Mouse (Mus musculus): ENCODE measurements around the gene Cd164. TPM values are rescaled to one million over a fixed set of nuclear protein-coding genes. Genes with fewer than 3 reads are reported as not detected.
"Not testable (repeated sequence)": the region's sequence is repeated elsewhere in the genome, so short reads cannot be mapped to it uniquely, and the experiment has no call there.

Cd164 gene
- polyA plus RNA-seq, 1 experiment from 2014 or later = 138 TPM

DNA sequence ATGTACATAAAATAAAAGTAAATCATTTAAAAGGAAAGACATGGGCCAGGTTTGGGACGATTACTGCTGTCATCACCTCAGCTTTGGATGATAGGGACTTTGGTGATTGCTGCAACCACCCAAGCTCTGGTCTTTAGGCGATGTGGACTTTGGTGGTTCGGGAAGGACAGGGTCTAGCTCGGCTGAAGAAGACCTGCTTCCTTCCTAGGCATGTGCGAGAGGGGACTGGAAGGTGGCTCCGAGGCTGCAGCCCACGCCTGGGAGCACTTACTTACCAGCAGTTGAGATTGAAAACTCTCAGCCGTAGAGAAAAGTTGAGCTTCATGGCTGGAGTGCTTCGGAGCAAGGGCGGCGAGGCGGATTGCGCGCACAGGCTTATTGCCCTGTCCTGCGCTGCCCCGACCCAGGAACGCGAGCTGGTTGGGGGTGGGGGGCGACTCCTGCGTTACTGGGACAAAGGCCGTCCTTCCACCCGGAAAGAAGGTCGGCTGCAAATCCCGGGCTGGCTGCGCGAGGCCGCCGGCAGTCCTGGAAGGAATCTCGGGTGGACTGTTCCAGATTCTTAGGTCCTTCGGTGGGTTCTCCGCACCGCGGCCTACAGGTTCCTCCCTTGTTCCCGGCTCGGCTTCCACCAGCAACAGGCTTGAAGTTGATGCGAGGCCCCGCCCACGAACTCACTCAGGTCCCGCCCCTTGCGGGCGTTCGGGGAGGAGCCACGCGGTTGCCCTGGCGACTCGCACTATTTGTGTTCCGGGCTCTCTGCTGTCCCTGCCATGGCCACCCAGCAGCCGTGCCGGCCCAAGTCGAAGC, 29.3 kb upstream of the Cd164 start, which contains the start of the genes Smpd2 and Ppil6:
Gene Smpd2, minus strand, starts transcription at position 662 of the 810 bp plus-strand sequence.
Gene Ppil6, plus strand, starts transcription at position 732 of the 810 bp plus-strand sequence.
- peak within 1 kb of the TSS; percentile 78 for H3K9ac ChIP-seq (ENCODE audit: low read length)
- WGBS = under 1% methylated on average over 50 of the region's 50 CpGs
- 0 out of 2 replicates have a peak, but pooled peaks cover 10% of the 10 kb centered on the region for H3K4me1 ChIP-seq (replicated peaks; ENCODE audit: control insufficient read depth, insufficient read depth, low read length)
- H3K4me2 ChIP-seq (ENCODE audit: low read depth, low read length, severe bottlenecking) = peak within 1 kb of the TSS; percentile 86
- H3K27me3 ChIP-seq (ENCODE audit: control insufficient read depth, insufficient read depth, low read length) = no peaks in the 10 kb centered on the region
- H3K9me3 ChIP-seq (ENCODE audit: control insufficient read depth, low read length) = no peaks in the 10 kb centered on the region
- H3K4me3 ChIP-seq (ENCODE audit: low read depth, low read length) = peak within 1 kb of the TSS; percentile 56
- H3K27ac ChIP-seq (ENCODE audit: low read depth, low read length) = no peak within 1 kb of the TSS
- peak; percentile 98 for DNase-seq (ENCODE audit: low spot score)
- H3K36me3 ChIP-seq (ENCODE audit: control insufficient read depth, insufficient read depth, low read length) = no peaks in the 10 kb centered on the region; the same call in 1 of the 2 replicates
- ATAC-seq (replicated peaks; ENCODE audit: low FRiP score) = peak; percentile 98

DNA sequence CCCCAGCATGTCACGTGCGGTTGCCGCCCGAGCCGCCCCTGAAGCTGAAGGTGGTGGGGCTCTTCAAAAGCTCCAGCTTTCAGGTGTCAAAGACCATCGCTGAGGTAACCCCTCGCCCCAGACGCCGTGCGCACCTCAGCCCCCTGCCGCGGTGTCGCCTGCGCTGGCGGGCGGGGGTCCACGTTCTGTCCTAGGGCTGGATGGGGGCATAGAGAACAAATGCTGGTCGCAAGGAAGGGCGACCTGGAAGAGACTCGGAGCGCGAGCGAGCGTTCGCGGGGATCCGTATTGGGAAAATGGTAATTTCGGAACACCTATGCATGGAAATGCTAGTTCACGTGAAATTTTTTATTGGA, 28.7 kb upstream of the Cd164 start:
- no peak for DNase-seq (ENCODE audit: low spot score)
- Histone ChIP-seq H3K4me1 (replicated peaks; ENCODE audit: control insufficient read depth, insufficient read depth, low read length) (0 out of 2 replicates have a peak, but pooled peaks cover 10% of the 10 kb centered on the region), H3K27me3 (ENCODE audit: control insufficient read depth, insufficient read depth, low read length) (no peaks in the 10 kb centered on the region), H3K9ac (ENCODE audit: low read length) (peak overlapping the region; percentile 78), H3K9me3 (ENCODE audit: control insufficient read depth, low read length) (no peaks in the 10 kb centered on the region), H3K36me3 (ENCODE audit: control insufficient read depth, insufficient read depth, low read length) (no peaks in the 10 kb centered on the region; the same call in 1 of the 2 replicates), H3K4me3 (ENCODE audit: low read depth, low read length) (peak overlapping the region; percentile 56), H3K27ac (ENCODE audit: low read depth, low read length) (no peak overlapping the region), H3K4me2 (ENCODE audit: low read depth, low read length, severe bottlenecking) (peak overlapping the region; percentile 86)
- ATAC-seq (replicated peaks; ENCODE audit: low FRiP score) = no peak
- WGBS = 0% methylated on average over 29 of the region's 29 CpGs

DNA sequence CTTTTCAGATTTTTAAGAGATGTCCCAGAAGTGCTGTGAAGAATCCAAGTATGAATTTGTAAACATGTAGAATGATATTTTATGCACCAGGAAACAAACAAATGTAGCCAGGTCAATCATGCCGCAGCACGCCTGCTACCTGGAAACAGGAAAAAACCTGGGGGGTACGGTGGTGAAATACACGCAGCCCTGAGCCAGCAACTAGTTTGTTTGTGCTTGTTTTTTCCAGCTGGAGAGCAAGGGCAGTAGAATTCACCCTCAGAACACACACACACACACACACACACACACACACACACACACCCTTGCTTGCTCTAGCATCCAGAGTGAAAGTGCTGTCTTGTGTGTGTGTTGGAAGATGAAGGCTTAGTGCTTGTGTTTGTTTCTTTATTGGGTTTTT, 28.1 kb upstream of the Cd164 start:
- no peak overlapping the region for H3K9ac ChIP-seq (ENCODE audit: low read length)
- WGBS = 58% methylated on average over 4 of the region's 4 CpGs
- H3K27ac ChIP-seq (ENCODE audit: low read depth, low read length) = no peak overlapping the region
- H3K9me3 ChIP-seq (ENCODE audit: control insufficient read depth, low read length) = no peaks in the 10 kb centered on the region
- H3K4me3 ChIP-seq (ENCODE audit: low read depth, low read length) = no peak overlapping the region; the same call in 1 of the 2 replicates
- H3K36me3 ChIP-seq (ENCODE audit: control insufficient read depth, insufficient read depth, low read length) = no peaks in the 10 kb centered on the region; the same call in 1 of the 2 replicates
- ATAC-seq (replicated peaks; ENCODE audit: low FRiP score) = no peak
- no peak overlapping the region for H3K4me2 ChIP-seq (ENCODE audit: low read depth, low read length, severe bottlenecking)
- H3K4me1 ChIP-seq (replicated peaks; ENCODE audit: control insufficient read depth, insufficient read depth, low read length) = 0 out of 2 replicates have a peak, but pooled peaks cover 10% of the 10 kb centered on the region
- no peaks in the 10 kb centered on the region for H3K27me3 ChIP-seq (ENCODE audit: control insufficient read depth, insufficient read depth, low read length)
- DNase-seq (ENCODE audit: low spot score) = peak; percentile 46

DNA sequence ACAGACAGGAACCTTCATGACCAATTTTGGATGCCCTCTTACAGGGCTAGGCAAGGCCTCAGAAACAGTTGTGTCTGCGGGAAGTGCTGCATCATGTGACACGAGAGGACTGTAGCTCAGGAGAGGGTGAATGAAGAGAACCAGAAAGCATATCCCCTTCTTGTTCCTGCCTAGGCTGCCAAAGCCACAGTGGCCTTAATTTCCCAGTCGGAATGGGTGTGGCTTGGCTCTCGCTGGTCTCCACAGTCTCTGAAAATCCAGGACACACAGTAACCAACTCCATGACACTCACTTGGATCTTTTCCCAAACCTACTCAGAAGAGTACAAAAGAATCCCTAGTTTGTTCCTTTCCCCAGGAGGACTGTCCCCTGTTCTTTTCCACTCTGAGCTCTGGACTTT, 18.3 kb upstream of the Cd164 start:
- H3K9ac ChIP-seq (ENCODE audit: low read length) = no peak overlapping the region
- 68% methylated on average over 4 of the region's 4 CpGs for WGBS
- H3K4me3 ChIP-seq (ENCODE audit: low read depth, low read length) = no peak overlapping the region
- H3K27ac ChIP-seq (ENCODE audit: low read depth, low read length) = no peak overlapping the region
- no peak overlapping the region for H3K4me2 ChIP-seq (ENCODE audit: low read depth, low read length, severe bottlenecking)
- H3K4me1 ChIP-seq (replicated peaks; ENCODE audit: control insufficient read depth, insufficient read depth, low read length) = no peaks in the 10 kb centered on the region
- DNase-seq (ENCODE audit: low spot score) (no peak), ATAC-seq (replicated peaks; ENCODE audit: low FRiP score) (no peak)
- no peaks in the 10 kb centered on the region for H3K9me3 ChIP-seq (ENCODE audit: control insufficient read depth, low read length)
- H3K36me3 ChIP-seq (ENCODE audit: control insufficient read depth, insufficient read depth, low read length) = no peaks in the 10 kb centered on the region
- H3K27me3 ChIP-seq (ENCODE audit: control insufficient read depth, insufficient read depth, low read length) = no peaks in the 10 kb centered on the region

DNA sequence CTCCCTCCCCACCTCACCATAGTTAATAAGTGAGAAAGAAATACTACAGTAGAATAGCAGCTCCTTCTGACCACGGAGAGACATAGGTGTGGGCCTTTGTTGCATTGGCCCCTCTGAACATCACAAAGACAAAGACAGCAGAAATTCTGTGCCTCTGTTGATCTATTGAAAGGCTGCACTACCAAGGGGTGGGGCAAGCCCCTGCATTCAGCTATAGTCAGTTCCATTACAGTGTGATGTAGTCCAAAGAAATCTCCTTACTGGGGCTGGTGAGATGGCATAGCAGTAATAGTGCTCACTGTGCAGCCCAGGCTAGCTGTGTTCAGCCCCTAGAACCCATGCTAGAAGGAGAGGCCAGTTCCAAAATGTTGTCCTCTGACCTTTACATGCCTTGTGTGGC, 14.2 kb upstream of the Cd164 start:
- Histone ChIP-seq H3K4me2 (ENCODE audit: low read depth, low read length, severe bottlenecking) (no peak overlapping the region), H3K36me3 (ENCODE audit: control insufficient read depth, insufficient read depth, low read length) (no peaks in the 10 kb centered on the region), H3K27me3 (ENCODE audit: control insufficient read depth, insufficient read depth, low read length) (no peaks in the 10 kb centered on the region), H3K9ac (ENCODE audit: low read length) (no peak overlapping the region), H3K27ac (ENCODE audit: low read depth, low read length) (no peak overlapping the region), H3K4me1 (replicated peaks; ENCODE audit: control insufficient read depth, insufficient read depth, low read length) (no peaks in the 10 kb centered on the region), H3K9me3 (ENCODE audit: control insufficient read depth, low read length) (no peaks in the 10 kb centered on the region), H3K4me3 (ENCODE audit: low read depth, low read length) (no peak overlapping the region)
- WGBS = 89% methylated on average over 1 of the region's 1 CpGs
- ATAC-seq (replicated peaks; ENCODE audit: low FRiP score) (no peak), DNase-seq (ENCODE audit: low spot score) (no peak)

DNA sequence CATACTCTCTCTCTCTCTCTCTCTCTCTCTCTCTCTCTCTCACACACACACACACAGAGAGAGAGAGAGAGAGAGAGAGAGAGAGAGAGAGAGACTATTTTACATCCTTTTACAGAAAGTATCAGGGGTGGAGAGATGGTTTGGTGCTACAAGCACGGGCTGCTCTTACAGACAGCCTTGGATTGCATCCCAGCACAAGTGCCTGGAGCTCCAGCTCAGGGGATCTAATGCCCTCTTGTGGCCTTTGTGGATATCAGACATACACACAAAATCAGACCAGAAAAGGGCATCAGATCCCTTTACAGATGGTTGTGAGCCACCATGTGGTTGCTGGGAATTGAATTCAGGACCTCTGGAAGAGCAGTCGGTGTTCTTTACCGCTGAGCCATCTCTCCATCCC, 13.8 kb upstream of the Cd164 start:
- not testable (repeated sequence) for H3K27me3 ChIP-seq (ENCODE audit: control insufficient read depth, insufficient read depth, low read length); H3K36me3 ChIP-seq (ENCODE audit: control insufficient read depth, insufficient read depth, low read length); H3K27ac ChIP-seq (ENCODE audit: low read depth, low read length); H3K4me3 ChIP-seq (ENCODE audit: low read depth, low read length); ATAC-seq (replicated peaks; ENCODE audit: low FRiP score); H3K4me2 ChIP-seq (ENCODE audit: low read depth, low read length, severe bottlenecking); H3K9ac ChIP-seq (ENCODE audit: low read length); H3K4me1 ChIP-seq (replicated peaks; ENCODE audit: control insufficient read depth, insufficient read depth, low read length); H3K9me3 ChIP-seq (ENCODE audit: control insufficient read depth, low read length)
- 1% methylated on average over 3 of the region's 3 CpGs for WGBS
- peak; percentile 72 for DNase-seq (ENCODE audit: low spot score)

DNA sequence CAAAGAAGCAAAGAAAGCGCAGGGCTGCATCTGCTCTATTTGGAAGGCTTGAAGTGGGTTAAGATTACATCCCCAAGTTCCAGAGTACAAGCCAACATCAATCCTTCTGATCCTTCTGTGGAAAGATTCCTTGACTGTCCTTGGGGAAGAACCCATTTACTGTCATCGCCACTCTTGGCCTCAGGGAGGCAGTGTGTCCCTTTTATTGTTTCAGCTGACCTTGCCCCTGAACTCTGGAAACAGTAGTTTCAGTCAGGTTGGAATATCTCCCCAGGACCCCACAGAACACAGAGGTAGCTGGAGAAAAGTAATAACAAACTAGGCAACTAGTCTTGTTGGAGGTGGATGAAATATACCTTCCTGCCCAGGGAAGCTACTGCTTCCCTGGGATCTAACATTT, 10.1 kb upstream of the Cd164 start:
- no peak overlapping the region for H3K9ac ChIP-seq (ENCODE audit: low read length)
- H3K4me1 ChIP-seq (replicated peaks; ENCODE audit: control insufficient read depth, insufficient read depth, low read length) = no peaks in the 10 kb centered on the region
- no peak overlapping the region for H3K4me2 ChIP-seq (ENCODE audit: low read depth, low read length, severe bottlenecking)
- ATAC-seq (replicated peaks; ENCODE audit: low FRiP score) (no peak), DNase-seq (ENCODE audit: low spot score) (no peak)
- H3K9me3 ChIP-seq (ENCODE audit: control insufficient read depth, low read length) = no peaks in the 10 kb centered on the region
- no peaks in the 10 kb centered on the region for H3K36me3 ChIP-seq (ENCODE audit: control insufficient read depth, insufficient read depth, low read length)
- H3K4me3 ChIP-seq (ENCODE audit: low read depth, low read length) = no peak overlapping the region
- H3K27me3 ChIP-seq (ENCODE audit: control insufficient read depth, insufficient read depth, low read length) = no peaks in the 10 kb centered on the region
- 34% methylated on average over 2 of the region's 2 CpGs for WGBS
- H3K27ac ChIP-seq (ENCODE audit: low read depth, low read length) = no peak overlapping the region

DNA sequence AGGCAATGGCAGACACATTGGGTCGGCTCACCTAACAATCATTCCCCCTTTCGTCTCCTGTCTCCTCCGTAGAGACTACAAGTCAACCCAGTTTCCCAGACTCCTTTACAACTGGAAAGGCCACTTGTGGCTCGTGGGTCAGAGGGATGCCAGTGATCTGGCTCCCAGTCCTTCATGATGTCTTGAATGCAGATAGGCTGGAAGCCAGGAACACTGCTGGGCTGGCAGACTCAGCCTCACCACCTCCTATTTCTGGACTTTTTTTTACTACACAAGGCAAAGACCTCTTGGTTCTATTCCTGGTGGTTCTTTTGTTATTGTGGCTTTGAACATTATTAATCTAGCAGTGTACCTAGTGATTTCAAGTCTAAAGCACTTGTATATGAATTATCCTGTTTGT, 4.9 kb upstream of the Cd164 start:
- H3K27me3 ChIP-seq (ENCODE audit: control insufficient read depth, insufficient read depth, low read length) = no peaks in the 10 kb centered on the region
- DNase-seq (ENCODE audit: low spot score) (no peak), ATAC-seq (replicated peaks; ENCODE audit: low FRiP score) (no peak)
- H3K4me3 ChIP-seq (ENCODE audit: low read depth, low read length) = no peak overlapping the region
- no peaks in the 10 kb centered on the region for H3K9me3 ChIP-seq (ENCODE audit: control insufficient read depth, low read length)
- H3K36me3 ChIP-seq (ENCODE audit: control insufficient read depth, insufficient read depth, low read length) = no peaks in the 10 kb centered on the region
- no peaks in the 10 kb centered on the region for H3K4me1 ChIP-seq (replicated peaks; ENCODE audit: control insufficient read depth, insufficient read depth, low read length)
- no peak overlapping the region for H3K9ac ChIP-seq (ENCODE audit: low read length)
- no peak overlapping the region for H3K27ac ChIP-seq (ENCODE audit: low read depth, low read length)
- WGBS = 80% methylated on average over 4 of the region's 4 CpGs
- no peak overlapping the region for H3K4me2 ChIP-seq (ENCODE audit: low read depth, low read length, severe bottlenecking)

DNA sequence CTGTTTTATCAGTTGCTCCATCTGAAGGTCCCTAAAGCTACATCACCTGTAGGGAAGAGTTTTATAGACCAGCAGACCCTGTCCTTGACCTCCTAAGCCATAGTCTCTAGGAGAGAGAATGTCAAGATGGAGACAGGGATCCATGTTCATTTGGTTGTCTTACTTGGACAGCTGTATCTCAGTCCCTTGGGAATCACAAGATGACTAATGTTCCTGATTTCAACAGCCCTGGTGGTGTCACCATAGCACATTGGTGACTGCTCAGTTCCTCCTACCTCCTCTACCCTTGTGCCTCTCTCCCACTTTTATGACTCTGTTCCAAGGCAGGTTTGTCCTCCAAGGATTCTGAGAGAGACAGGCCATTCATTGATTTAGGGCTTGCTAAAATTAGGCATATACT, 4.3 kb upstream of the Cd164 start:
- Histone ChIP-seq H3K9me3 (ENCODE audit: control insufficient read depth, low read length) (no peaks in the 10 kb centered on the region), H3K27me3 (ENCODE audit: control insufficient read depth, insufficient read depth, low read length) (no peaks in the 10 kb centered on the region), H3K9ac (ENCODE audit: low read length) (no peak overlapping the region), H3K4me2 (ENCODE audit: low read depth, low read length, severe bottlenecking) (no peak overlapping the region), H3K4me1 (replicated peaks; ENCODE audit: control insufficient read depth, insufficient read depth, low read length) (no peaks in the 10 kb centered on the region), H3K36me3 (ENCODE audit: control insufficient read depth, insufficient read depth, low read length) (no peaks in the 10 kb centered on the region), H3K4me3 (ENCODE audit: low read depth, low read length) (no peak overlapping the region), H3K27ac (ENCODE audit: low read depth, low read length) (no peak overlapping the region)
- DNase-seq (ENCODE audit: low spot score) (no peak), ATAC-seq (replicated peaks; ENCODE audit: low FRiP score) (no peak)
